Mouse (Mus musculus) gastrocnemius, adult 8-10 months (tissue): ENCODE data around the gene Dram1. TPM values are rescaled to one million over a fixed set of nuclear protein-coding genes. Genes with fewer than 3 reads are reported as not detected.

Experiments used
- DNase-seq, 2 experiments: peaks; one replicate each; pipeline ENCODE4 v3.0.0; 2022; ENCODE audit warnings: low spot score in 2 of 2
- total RNA-seq, 4 experiments: library from RNA; stranded (reverse); gene quantifications; 2 replicates each; pipeline ENCODE4 v1.2.4; 2022

The Dram1 gene
- 1 to 10 TPM in 3 of 4 experiments, under 1 TPM in 1; 0.58 to 3.1 (median 1.4) TPM for total RNA-seq

DNA sequence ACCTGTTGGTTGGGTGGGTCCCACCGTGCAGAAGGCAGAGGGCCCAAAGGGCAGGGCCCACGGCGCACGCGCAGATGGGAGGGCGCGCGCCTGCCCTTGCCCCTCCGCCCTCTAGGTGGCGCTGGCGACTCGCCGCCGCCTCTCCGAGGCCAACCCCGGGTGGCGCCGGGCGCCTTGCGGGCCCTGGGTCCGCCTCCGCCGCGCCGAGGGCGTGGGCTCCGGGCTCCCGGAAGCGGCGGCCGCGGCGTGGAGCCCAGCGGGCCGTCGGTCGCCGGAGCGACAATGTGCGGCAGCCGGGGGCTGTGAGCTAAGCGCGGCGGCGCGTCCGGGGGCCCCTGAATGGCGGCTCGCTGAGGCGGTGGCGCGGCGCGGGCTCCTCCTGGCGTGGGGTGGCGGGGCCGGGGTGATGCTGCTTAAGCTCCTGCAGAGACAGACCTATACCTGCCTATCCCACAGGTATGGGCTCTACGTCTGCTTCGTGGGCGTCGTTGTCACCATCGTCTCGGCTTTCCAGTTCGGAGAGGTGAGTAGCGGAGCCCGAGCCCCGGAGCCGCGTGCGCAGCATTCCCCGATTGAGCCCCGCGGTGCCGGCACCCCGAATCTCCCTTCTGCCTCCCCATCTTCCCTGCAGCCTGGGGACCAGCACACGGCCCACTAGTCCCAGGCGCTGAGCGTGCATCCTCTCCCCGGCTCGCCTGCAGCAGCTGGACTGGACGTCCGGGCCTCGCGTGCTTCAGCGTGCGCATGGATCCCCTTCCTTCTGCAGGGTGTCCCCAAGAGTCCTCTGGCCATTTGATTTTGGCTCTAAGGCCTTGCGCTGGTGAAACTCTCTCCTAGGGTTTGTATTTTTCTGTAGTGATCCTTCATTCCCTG, at the start of gene Dram1, which contains the start of gene Gnptab:
Gene Dram1 (minus strand): TSS at position 68 of the 873 bp plus-strand sequence.
Gene Gnptab (plus strand): TSS at position 120 of the 873 bp plus-strand sequence.
- peak; percentile 76 to 80 for DNase-seq

- DNase-seq: no peak
Observed at GRCm38 (mm10) chr10:88427998-88428397, 49.1 kb upstream of the Dram1 start.

DNA sequence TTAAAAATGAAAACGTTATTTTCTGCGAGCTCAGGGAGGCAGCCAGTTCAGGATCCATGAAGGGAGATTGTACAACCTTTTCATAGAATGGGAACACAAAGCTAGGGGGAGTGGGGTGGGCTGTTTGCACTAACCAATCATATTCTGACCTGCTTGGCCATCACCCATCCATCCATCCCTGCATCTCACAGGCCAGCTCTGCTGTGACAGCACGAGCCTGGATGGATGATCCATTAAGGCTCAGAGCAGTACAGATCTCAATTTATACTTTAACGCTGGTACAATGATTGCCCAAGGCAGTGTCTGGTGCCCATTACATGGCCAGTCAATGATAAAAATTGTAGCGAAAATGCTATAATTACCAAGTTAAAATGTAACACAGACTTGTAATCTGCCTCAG, 48.0 kb upstream of the Dram1 start:
- no peak for DNase-seq

GRCm38 (mm10) chr10:88426158-88426816, 47.4 kb upstream of the Dram1 start:
- no peak for DNase-seq

- DNase-seq: no peak
Observed at GRCm38 (mm10) chr10:88420655-88421435, 42.0 kb upstream of the Dram1 start.

- no peak for DNase-seq
Observed at GRCm38 (mm10) chr10:88420141-88420541, 41.3 kb upstream of the Dram1 start.

DNA sequence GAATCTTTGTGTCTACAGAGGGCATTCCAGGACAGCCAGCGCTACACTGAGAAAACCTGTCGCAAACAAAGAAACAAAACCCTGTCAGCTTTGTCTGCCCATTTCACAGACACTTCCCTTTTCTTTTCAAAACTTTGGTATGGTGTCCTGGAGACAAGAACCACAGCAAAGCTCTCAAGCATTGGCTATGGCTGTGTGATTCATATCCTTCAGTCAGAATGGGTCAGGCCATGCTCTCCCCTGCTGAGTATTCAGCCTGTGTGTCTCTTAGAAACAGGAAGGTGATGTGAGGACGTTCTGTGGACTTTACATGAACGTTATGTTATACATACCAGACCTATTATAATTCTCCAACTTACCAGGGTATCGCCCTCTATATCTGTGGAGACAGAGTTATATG, 38.8 kb upstream of the Dram1 start:
- no peak for DNase-seq

- no peak for DNase-seq
Observed at GRCm38 (mm10) chr10:88412290-88412995, 33.6 kb upstream of the Dram1 start.

GRCm38 (mm10) chr10:88409751-88410150, 30.9 kb upstream of the Dram1 start:
- DNase-seq: no peak

GRCm38 (mm10) chr10:88407875-88408631, 29.2 kb upstream of the Dram1 start:
- DNase-seq: no peak

DNA sequence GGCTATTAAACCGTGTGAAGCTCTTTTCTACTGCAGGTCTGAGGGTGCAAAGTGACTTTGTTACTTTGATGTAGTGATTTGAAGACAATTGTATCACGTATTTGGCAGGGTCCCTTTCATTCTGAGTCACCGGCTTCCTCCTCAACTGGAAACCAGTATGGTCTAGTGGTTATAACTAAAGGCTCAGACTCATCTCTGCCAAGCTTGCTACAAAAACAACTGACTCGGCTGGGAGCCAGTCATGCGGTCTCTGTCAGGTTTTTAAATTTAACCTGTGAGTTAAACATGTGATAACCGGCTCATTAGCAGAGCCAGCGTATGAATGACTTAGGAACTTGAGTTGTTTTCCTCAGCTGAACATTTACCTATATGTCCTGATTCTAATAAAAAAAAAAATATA, 26.9 kb upstream of the Dram1 start:
- peak in 1 of 2 experiments; percentile 51 for DNase-seq

GRCm38 (mm10) chr10:88404220-88404619, 25.3 kb upstream of the Dram1 start:
- DNase-seq: no peak

GRCm38 (mm10) chr10:88403021-88403420, 24.1 kb upstream of the Dram1 start:
- DNase-seq: no peak

GRCm38 (mm10) chr10:88399271-88399670, 20.4 kb upstream of the Dram1 start:
- DNase-seq: no peak

- no peak for DNase-seq
Observed at GRCm38 (mm10) chr10:88398668-88399243, 19.9 kb upstream of the Dram1 start.

GRCm38 (mm10) chr10:88392181-88392847, 13.4 kb upstream of the Dram1 start:
- DNase-seq: no peak

GRCm38 (mm10) chr10:88391495-88391894, 12.6 kb upstream of the Dram1 start:
- DNase-seq: no peak

- DNase-seq: no peak
Observed at GRCm38 (mm10) chr10:88390096-88390790, 11.4 kb upstream of the Dram1 start.

DNA sequence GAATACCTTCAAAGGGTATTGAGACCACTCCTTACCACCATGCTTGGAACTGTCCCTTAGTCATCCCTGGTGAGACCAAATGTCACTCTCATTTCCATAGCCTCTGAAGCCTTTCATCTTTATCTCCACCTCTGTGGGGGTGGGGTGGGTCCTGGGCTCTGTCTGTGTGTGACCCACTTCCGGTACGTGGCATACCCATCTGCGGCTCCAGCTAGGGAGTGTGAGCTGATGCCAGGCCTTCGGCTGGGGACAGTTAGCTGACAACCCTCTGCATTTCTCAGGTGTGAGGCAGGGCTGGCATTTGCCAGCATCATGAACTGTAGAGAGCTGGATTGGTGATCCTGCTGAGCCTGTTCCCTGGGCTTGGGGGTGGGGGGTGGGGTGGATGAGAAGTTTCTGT, 10.7 kb upstream of the Dram1 start:
- DNase-seq: no peak
